Mouse (Mus musculus): Measurements from ENCODE around the gene Serpinb1a.
"Not testable (repeated sequence)": the region's sequence is repeated elsewhere in the genome, so short reads cannot be mapped to it uniquely, and the experiment has no call there.

DNA sequence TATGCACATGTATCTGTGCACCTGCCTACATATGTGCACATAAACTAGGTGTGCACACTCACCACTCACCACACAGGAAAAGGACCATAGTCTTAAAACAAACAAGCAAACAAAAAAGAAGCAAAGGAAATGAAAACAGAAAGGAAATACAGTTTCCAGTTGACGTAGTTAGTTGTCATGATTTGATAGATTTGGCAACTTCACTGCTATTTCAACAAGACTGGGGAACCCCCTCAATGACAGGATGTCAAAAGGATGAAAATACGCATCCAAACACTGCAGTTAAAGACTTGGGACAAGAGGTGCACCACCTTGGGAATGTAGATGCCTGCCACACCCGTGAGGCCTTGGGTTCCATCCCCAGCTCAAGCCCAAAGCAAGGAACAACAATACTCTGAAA, 13.5 kb upstream of the Serpinb1a start:
- not testable (repeated sequence) for TF ChIP-seq CTCF, EP300 (IDR thresholded peaks at IDR 0.05)

Measured in lung, postnatal 0 days (tissue).